Mouse (Mus musculus): ENCODE measurements around the gene Olfr1494. TPM values are rescaled to one million over a fixed set of nuclear protein-coding genes. Genes with fewer than 3 reads are reported as not detected.

Gene Olfr1494
- not detected in 2 replicates for total RNA-seq (2017)

DNA sequence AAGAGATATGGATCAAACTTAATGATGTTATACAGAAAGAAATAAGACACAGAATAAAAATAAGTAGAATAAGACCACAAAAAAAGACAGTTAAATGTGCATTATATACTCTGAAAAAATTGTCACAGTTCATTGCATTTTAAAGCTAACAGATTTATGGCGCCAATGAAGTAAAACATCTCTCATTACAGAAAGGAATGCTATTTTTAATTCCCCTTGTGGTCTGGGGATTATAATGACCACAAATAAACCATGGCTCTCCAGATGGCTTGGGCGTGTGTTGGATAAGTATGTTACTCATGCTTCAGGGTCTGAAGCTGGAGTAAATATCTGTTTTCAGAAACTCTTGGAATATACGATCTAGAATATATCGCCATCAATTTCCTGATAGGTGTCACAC lies at the start of gene Olfr1494:
Olfr1494 (plus strand) TSS at position 301 of the 400 bp plus-strand sequence.
- no peak for ATAC-seq (ENCODE audit: extremely low read depth, insufficient number of reproducible peaks, low FRiP score, poor library complexity, severe bottlenecking)

DNA sequence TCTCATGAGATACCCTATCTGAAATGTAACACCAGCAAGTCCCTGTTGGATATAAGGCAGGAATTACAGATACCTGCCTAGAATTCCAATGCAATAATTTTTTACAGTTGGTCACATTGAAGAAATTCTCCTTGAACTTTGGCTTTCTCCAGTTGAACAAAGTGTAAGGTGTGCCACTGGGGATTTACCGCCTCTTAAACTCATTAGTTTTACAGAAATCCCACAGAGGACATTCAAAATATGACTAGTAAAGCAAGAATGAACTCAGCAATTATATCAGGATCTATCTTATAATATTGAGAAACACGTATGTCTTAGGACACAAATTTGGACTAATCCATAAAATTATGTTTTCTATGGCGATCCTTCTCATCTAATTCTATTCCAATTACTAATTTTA lies 42.6 kb upstream of the Olfr1494 start, which contains the start of gene Olfr1491:
Olfr1491 (plus strand) TSS at position 301 of the 400 bp plus-strand sequence.
- ATAC-seq (ENCODE audit: extremely low read depth, insufficient number of reproducible peaks, low FRiP score, poor library complexity, severe bottlenecking), result no peak

DNA sequence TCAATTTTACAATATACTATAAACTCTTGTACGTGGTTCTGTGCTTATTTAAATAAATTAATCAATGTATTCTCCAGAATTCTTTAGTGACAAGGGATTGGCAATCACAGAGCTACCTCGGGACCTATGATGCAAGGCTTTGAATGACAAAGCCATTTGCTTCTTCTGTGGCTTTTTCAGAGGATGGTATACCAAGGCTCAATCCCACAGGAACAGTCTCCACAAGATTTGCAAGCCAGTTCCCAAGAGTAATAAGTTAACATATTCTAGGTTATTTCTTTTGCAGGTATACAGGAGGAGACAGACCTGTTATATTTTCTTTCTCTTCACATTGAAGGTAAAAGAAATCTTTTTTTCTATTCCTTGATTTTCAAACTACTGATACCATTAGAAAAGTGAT lies 16.6 kb upstream of the Olfr1494 start, which contains the start of gene Olfr1493-ps1:
Olfr1493-ps1 (plus strand) TSS at position 301 of the 400 bp plus-strand sequence.
- no peak for ATAC-seq (ENCODE audit: extremely low read depth, insufficient number of reproducible peaks, low FRiP score, poor library complexity, severe bottlenecking)

DNA sequence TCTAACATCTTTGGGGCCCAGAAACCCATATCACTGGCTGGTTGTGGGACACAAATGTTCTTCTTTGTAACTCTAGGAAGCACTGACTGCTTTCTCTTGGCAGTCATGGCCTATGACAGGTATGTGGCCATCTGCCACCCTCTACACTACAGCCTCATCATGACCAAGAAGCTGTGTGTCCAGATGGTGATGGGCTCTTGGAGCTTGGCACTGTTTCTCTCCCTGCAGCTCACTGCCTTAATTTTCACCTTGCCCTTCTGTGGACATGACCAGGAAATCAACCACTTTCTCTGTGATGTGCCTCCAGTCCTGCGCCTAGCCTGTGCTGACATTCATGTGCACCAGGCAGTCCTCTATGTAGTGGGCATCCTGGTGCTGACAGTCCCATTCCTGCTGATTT lies 9.8 kb downstream of the Olfr1494 start:
- ATAC-seq (ENCODE audit: extremely low read depth, insufficient number of reproducible peaks, low FRiP score, poor library complexity, severe bottlenecking), result no peak

DNA sequence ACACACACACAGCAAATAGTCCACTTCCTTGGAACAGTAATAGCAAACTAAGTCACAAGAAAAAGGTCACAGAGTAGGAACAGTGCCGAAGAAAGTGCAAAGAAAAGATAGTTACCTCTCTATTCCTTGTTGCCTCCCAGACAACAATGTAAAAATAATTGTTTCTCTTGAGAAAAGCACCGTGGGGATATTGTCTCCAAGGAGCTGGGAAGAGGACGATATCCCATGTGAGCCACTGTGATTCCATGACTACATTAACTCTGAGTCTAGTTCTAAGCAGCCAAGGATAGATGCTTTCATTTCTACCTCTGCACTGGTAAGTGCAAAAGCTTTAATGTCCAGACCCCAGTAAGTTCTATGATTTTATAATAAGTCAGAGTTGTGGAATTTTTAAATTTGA lies 24.8 kb downstream of the Olfr1494 start, which contains the start of gene Olfr1495:
Olfr1495 (plus strand) TSS at position 301 of the 400 bp plus-strand sequence.
- ATAC-seq (ENCODE audit: extremely low read depth, insufficient number of reproducible peaks, low FRiP score, poor library complexity, severe bottlenecking), result no peak

DNA sequence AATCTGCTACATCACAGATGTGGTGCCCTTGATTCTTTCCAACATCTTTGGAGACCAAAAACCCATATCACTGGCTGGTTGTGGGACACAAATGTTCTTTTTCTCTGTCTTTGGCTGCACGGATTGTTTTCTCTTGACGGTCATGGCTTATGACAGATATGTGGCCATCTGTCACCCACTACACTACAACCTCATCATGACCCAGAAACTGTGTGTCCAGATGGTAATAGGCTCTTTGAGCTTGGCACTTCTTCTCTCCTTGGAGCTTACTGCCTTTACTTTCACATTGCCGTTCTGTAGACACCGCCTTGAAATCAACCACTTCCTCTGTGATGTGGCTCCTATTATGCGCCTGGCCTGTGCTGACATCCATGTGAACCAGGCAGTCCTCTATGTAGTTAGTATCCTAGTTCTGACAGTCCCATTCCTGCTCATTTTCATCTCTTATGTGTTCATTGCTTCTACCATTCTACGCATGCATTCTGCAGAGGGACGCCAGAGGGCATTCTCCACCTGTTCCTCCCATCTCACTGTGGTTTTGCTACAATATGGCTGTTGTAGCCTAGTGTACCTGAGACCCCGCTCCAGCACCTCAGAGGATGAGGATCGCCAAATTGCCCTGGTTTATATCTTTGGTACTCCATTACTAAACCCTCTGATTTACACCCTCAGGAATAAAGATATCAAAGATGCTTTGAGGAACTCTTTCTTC lies 29.2 kb downstream of the Olfr1494 start:
- ATAC-seq (ENCODE audit: extremely low read depth, insufficient number of reproducible peaks, low FRiP score, poor library complexity, severe bottlenecking), result no peak

DNA sequence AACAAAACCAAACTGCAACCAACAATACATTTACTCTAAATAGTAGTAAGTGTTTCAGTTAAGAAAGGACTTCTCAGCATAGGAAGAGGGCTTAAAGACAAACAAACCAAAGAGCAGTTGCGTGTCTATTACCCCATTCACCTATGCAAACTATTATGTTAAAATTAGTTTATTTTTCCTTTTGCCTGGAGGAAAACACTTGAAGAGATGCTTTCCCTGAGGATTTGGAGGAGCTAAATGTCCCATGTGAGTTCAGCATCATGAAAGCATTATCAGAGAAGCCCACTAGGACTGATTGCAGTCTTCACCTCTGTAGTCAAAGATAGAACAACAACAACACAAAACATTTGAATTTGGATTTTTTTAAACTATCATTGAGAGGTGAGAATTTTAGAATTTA lies 38.0 kb downstream of the Olfr1494 start, which contains the start of gene Olfr1496:
Olfr1496 (plus strand) TSS at position 301 of the 400 bp plus-strand sequence.
- ATAC-seq (ENCODE audit: extremely low read depth, insufficient number of reproducible peaks, low FRiP score, poor library complexity, severe bottlenecking), result no peak

DNA sequence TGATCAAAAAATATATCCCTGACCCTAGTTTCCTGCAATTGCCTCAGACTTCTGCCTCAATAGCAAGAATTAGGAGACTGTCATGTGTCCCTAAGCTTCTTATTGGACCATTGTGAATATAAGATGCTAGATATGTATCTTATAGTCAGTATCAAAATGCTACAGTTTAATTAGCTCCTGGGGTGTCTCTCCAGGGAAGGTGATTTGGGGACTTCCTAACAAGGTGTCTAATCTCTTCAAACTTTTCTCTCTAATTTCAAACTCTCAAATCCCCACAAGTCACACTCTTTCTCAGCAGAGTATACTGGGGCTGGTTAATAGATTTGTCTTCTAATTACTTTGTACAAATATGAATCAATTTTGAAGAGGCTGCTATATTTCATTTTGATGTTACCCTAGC lies 58.6 kb downstream of the Olfr1494 start, which contains the start of gene Olfr1497:
Olfr1497 (minus strand) TSS at position 101 of the 400 bp plus-strand sequence.
- ATAC-seq (ENCODE audit: extremely low read depth, insufficient number of reproducible peaks, low FRiP score, poor library complexity, severe bottlenecking), result no peak

Other genes with a start within 250 kb of the Olfr1494 start
- gene Olfr1477, start 239.2 kb upstream of the Olfr1494 start, total RNA-seq (2017), result not detected in 2 replicates
- 1.2 TPM in 1 of 2 replicates, not detected in the other for gene Olfr1480, start 211.8 kb upstream of the Olfr1494 start, total RNA-seq (2017)
- not detected in 2 replicates for gene Olfr1484, start 156.2 kb upstream of the Olfr1494 start, total RNA-seq (2017)
- not detected in 2 replicates for gene Olfr1487, start 122.4 kb upstream of the Olfr1494 start, total RNA-seq (2017)
- gene Olfr1489, start 108.1 kb upstream of the Olfr1494 start, total RNA-seq (2017), result not detected in 2 replicates
- 0.12 TPM in 1 of 2 replicates, not detected in the other for gene Olfr1490, start 88.6 kb upstream of the Olfr1494 start, total RNA-seq (2017)
- gene Olfr1491, start 42.5 kb upstream of the Olfr1494 start, total RNA-seq (2017), result not detected in 2 replicates
- gene Olfr1493-ps1, start 16.4 kb upstream of the Olfr1494 start, total RNA-seq (2017), result not detected in 2 replicates
- gene Olfr1495, start 24.9 kb downstream of the Olfr1494 start, total RNA-seq (2017), result not detected in 2 replicates
- not detected in 2 replicates for gene Olfr1496, start 38.1 kb downstream of the Olfr1494 start, total RNA-seq (2017)
- not detected in 2 replicates for gene Olfr1497, start 58.5 kb downstream of the Olfr1494 start, total RNA-seq (2017)
- 0.35 TPM in 1 of 2 replicates, not detected in the other for gene Olfr1499, start 79.7 kb downstream of the Olfr1494 start, total RNA-seq (2017)
- 0.23 TPM in 1 of 2 replicates, not detected in the other for gene Olfr1500, start 90.8 kb downstream of the Olfr1494 start, total RNA-seq (2017)
- gene Olfr1501, start 111.0 kb downstream of the Olfr1494 start, total RNA-seq (2017), result not detected in 2 replicates
- gene Olfr1502, start 122.1 kb downstream of the Olfr1494 start, total RNA-seq (2017), result not detected in 2 replicates
- gene Olfr1504, start 158.2 kb downstream of the Olfr1494 start, total RNA-seq (2017), result not detected in 2 replicates
- not detected in 2 replicates for gene Olfr1505, start 173.8 kb downstream of the Olfr1494 start, total RNA-seq (2017)